Mouse (Mus musculus) splenic B cell, adult 2 months (primary cell): ENCODE results near the gene Akap5.

Source experiments
- DNase-seq: peaks from one replicate; pipeline ENCODE4 v3.0.0-alpha.2; 2011; ENCODE audit warnings: low read depth, low spot score
- H3K27me3 ChIP-seq: 2 replicates; pipeline ENCODE4 v1.6.1; 2012; ENCODE audit warnings: mild to moderate bottlenecking, low read length, moderate library complexity, mixed read lengths; ENCODE audit not compliant: control insufficient read depth, poor library complexity, insufficient read depth, severe bottlenecking
- H3K36me3 ChIP-seq: 2 replicates; pipeline ENCODE4 v1.6.1; 2012; ENCODE audit warnings: mild to moderate bottlenecking, low read length, moderate library complexity, mixed read lengths; ENCODE audit not compliant: control insufficient read depth, poor library complexity, insufficient read depth, severe bottlenecking

The Akap5 gene

GRCm38 (mm10) chr12:76369978-76370830, 45.5 kb downstream of the Akap5 start, which contains the start of gene Zbtb1:
Gene Zbtb1 (plus strand): TSS chr12:76370266.
- H3K27me3 ChIP-seq = no peaks in the 10 kb centered on the region
- peak; percentile 86 for DNase-seq
- H3K36me3 ChIP-seq = no peaks in the 10 kb centered on the region

GRCm38 (mm10) chr12:76370831-76371571, 46.3 kb downstream of the Akap5 start:
- DNase-seq = peak; percentile 72
- H3K36me3 ChIP-seq = no peaks in the 10 kb centered on the region

GRCm38 (mm10) chr12:76372046-76372445, 47.4 kb downstream of the Akap5 start:
- Histone ChIP-seq H3K27me3 (no peaks in the 10 kb centered on the region), H3K36me3 (no peaks in the 10 kb centered on the region)
- peak; percentile 19 for DNase-seq

More at GRCm38 (mm10) chr12:76370831-76371571, 46.3 kb downstream of the Akap5 start:
- no peaks in the 10 kb centered on the region for H3K27me3 ChIP-seq

- DNase-seq = peak; percentile 63
- H3K27me3 ChIP-seq = no peaks in the 10 kb centered on the region
- no peaks in the 10 kb centered on the region for H3K36me3 ChIP-seq
Measured at GRCm38 (mm10) chr12:76372881-76373818, 48.5 kb downstream of the Akap5 start.

- H3K27me3 ChIP-seq = no peaks in the 10 kb centered on the region
- no peak for DNase-seq
- no peaks in the 10 kb centered on the region for H3K36me3 ChIP-seq
Measured at GRCm38 (mm10) chr12:76373991-76374390, 49.3 kb downstream of the Akap5 start.

- no peak for DNase-seq
- Histone ChIP-seq H3K36me3 (no peaks in the 10 kb centered on the region), H3K27me3 (no peaks in the 10 kb centered on the region)
Measured at GRCm38 (mm10) chr12:76374911-76375310, 50.2 kb downstream of the Akap5 start.

GRCm38 (mm10) chr12:76375506-76375905, 50.8 kb downstream of the Akap5 start:
- Histone ChIP-seq H3K27me3 (no peaks in the 10 kb centered on the region), H3K36me3 (no peaks in the 10 kb centered on the region)
- DNase-seq = peak; percentile 62

- Histone ChIP-seq H3K36me3 (no peaks in the 10 kb centered on the region), H3K27me3 (no peaks in the 10 kb centered on the region)
- peak; percentile 85 for DNase-seq
Measured at GRCm38 (mm10) chr12:76376649-76377048, 52.0 kb downstream of the Akap5 start.

GRCm38 (mm10) chr12:76377059-76377458, 52.4 kb downstream of the Akap5 start:
- no peaks in the 10 kb centered on the region for H3K27me3 ChIP-seq
- H3K36me3 ChIP-seq = no peaks in the 10 kb centered on the region
- DNase-seq = peak; percentile 75

- Histone ChIP-seq H3K27me3 (no peaks in the 10 kb centered on the region), H3K36me3 (no peaks in the 10 kb centered on the region)
- no peak for DNase-seq
Measured at GRCm38 (mm10) chr12:76377726-76378125, 53.0 kb downstream of the Akap5 start.

- DNase-seq = no peak
- H3K36me3 ChIP-seq = no peaks in the 10 kb centered on the region
- H3K27me3 ChIP-seq = no peaks in the 10 kb centered on the region
Measured at GRCm38 (mm10) chr12:76378556-76378955, 53.9 kb downstream of the Akap5 start.

- H3K36me3 ChIP-seq = no peaks in the 10 kb centered on the region
- DNase-seq = no peak
- H3K27me3 ChIP-seq = no peaks in the 10 kb centered on the region
Measured at GRCm38 (mm10) chr12:76380151-76380550, 55.5 kb downstream of the Akap5 start.
